8 mouse cellular contexts compared by ENCODE assay signal in genomic region chr14:61138727-61139067, GRCm38 (mm10). TPM values are rescaled to one million over a fixed set of nuclear protein-coding genes. Genes with fewer than 3 reads are reported as not detected.
DNase-seq lines count a peak whose midpoint lies in the region; ATAC-seq lines count a peak whose summit lies in the region.

No protein-coding gene starts in this region.

- H3K9ac ChIP-seq in heart, embryonic 13.5 days: peak overlapping the region; percentile 82
- H3K9ac ChIP-seq in hindbrain, embryonic 12.5 days: peak overlapping the region; percentile 76

- no peak for DNase-seq in heart, adult 8-10 months (ENCODE audit: low spot score)
- peak; percentile 71 for DNase-seq in R1 (ENCODE audit: low read depth, low spot score)
- no peak for DNase-seq in midbrain, embryonic 10.5 days (ENCODE audit: low spot score)
- DNase-seq in right cerebral cortex, adult 18-20 months: no peak
- no peak for DNase-seq in frontal cortex, postnatal 36 days (ENCODE audit: low spot score in 2 of 2)
- no peak for DNase-seq in urinary bladder, adult 18-20 months (ENCODE audit: low spot score in 2 of 2)

- ATAC-seq in heart, embryonic 13.5 days (ENCODE audit: extremely low read depth, insufficient number of reproducible peaks, low FRiP score, low TSS enrichment): no peak
- no peak; the same call in 1 of the 2 replicates for ATAC-seq in hindbrain, embryonic 12.5 days (ENCODE audit: low FRiP score)

- peak overlapping the region; percentile 74 for H3K4me2 ChIP-seq in heart, embryonic 13.5 days
- peak overlapping the region; percentile 71 for H3K4me2 ChIP-seq in hindbrain, embryonic 12.5 days (replicated peaks)

- H3K9me3 ChIP-seq in heart, embryonic 13.5 days: no peaks in the 10 kb centered on the region
- H3K9me3 ChIP-seq in hindbrain, embryonic 12.5 days (replicated peaks): no peaks in the 10 kb centered on the region
- H3K9me3 ChIP-seq in midbrain, embryonic 10.5 days (replicated peaks): no peaks in the 10 kb centered on the region

- H3K27ac ChIP-seq in heart, embryonic 13.5 days (replicated peaks): no peak overlapping the region
- H3K27ac ChIP-seq in hindbrain, embryonic 12.5 days: 0 out of 2 replicates have a peak overlapping the region, but pooled peaks have one; percentile 55
- peak overlapping the region; percentile 83 for H3K27ac ChIP-seq in midbrain, embryonic 10.5 days (replicated peaks)

- H3K27me3 ChIP-seq in heart, embryonic 13.5 days (replicated peaks): peaks cover 16% of the 10 kb centered on the region
- peaks cover 6% of the 10 kb centered on the region for H3K27me3 ChIP-seq in hindbrain, embryonic 12.5 days
- H3K27me3 ChIP-seq in midbrain, embryonic 10.5 days (ENCODE audit: low read depth, poor library complexity, severe bottlenecking): peaks cover 32% of the 10 kb centered on the region

- 22% methylated on average over 8 of the region's 8 CpGs for WGBS in heart, embryonic 13.5 days
- WGBS in hindbrain, embryonic 12.5 days: 16% methylated on average over 8 of the region's 8 CpGs
- 24% methylated on average over 8 of the region's 8 CpGs for WGBS in midbrain, embryonic 10.5 days

- peak overlapping the region; percentile 62 for H3K4me3 ChIP-seq in heart, embryonic 13.5 days
- H3K4me3 ChIP-seq in hindbrain, embryonic 12.5 days: peak overlapping the region; percentile 55
- peak overlapping the region; percentile 61 for H3K4me3 ChIP-seq in midbrain, embryonic 10.5 days

- H3K4me1 ChIP-seq in heart, embryonic 13.5 days: peaks cover 8% of the 10 kb centered on the region
- H3K4me1 ChIP-seq in hindbrain, embryonic 12.5 days: no peaks in the 10 kb centered on the region; the same call in 1 of the 2 replicates
- peaks cover 33% of the 10 kb centered on the region for H3K4me1 ChIP-seq in midbrain, embryonic 10.5 days

- H3K36me3 ChIP-seq in heart, embryonic 13.5 days: no peaks in the 10 kb centered on the region
- no peaks in the 10 kb centered on the region for H3K36me3 ChIP-seq in hindbrain, embryonic 12.5 days
- H3K36me3 ChIP-seq in midbrain, embryonic 10.5 days: no peaks in the 10 kb centered on the region

RNA-seq across cellular contexts. Expression of gene Sacs, which starts 0.4 kb away (rescaled TPM):
- 3.0 and 3.1 TPM in 2 replicates for polyA plus RNA-seq in heart, embryonic 13.5 days (2015; fragmentation: Nextera tagmentation; extraction: Ambion mirVana)
- total RNA-seq in heart, adult 8-10 months (2022): 10 to 100 TPM; 21.1 to 33.7 (median 25.7) TPM
- polyA plus RNA-seq in hindbrain, embryonic 12.5 days (2016; fragmentation: Nextera tagmentation; extraction: Ambion mirVana): 7.1 and 8.3 TPM in 2 replicates
- 2.9 and 3.3 TPM in 2 replicates for polyA plus RNA-seq in midbrain, embryonic 10.5 days (2016; fragmentation: Nextera tagmentation; extraction: Ambion mirVana)
